Mouse (Mus musculus): ENCODE data around the gene Tcf7l1.

Tcf7l1 gene

DNA sequence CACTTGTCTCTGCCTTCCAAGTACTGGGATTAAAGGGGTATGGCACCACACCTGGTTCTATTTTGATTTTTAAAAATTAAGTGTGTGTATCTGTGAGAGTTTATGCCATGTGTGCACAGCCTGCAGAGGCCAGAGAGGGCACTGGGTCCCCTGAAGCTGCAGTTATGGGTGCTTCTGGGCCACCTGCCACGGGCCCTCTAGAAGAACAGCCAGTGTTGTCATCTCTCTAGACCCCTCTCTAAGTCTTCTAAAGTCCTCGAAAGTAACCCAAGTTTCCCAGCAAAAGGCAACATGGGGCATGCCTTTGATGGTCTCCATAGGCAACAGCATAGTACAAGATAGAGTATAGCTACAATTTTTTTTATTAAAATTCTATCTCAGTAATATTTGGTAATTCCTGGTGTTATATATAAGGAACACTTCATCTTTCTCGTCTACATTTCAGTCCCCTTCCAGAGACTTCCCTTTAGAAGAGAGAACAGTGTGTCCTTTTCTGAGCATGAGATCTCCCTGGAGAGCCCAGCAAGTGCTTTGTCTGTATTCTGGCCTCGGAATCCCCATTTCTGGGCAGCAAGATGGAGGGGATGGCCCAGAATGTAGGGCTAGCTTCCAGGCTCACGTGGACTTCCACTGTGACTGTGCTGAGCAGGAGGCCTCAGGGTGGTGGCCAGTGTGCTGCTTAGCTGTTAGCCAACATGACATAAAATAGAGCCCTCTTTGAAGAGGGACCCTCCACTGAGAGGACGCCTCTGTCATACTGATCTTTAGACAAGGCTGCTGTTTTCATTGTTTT is 195.8 kb downstream of the Tcf7l1 start:
- DNase-seq (ENCODE audit: low read depth, low spot score): no peak

DNA sequence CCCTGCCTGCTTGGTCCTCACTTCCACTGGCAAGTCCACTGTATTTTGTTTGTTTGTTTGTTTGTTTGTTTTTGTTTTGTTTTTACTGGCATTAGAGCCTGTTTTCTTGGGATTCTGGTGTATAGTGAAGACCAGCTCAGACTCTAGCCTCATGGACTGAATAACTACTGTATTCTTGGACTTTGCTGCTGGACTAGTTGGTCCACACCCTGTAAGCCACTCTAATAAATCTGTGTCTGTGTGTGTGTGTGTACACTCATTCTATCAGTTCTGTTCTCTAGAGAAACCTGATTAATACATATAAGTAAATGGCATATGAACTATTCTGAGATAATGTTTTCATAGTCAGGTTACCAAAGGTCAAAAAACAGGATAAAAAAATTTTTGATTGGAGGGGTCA is 198.9 kb downstream of the Tcf7l1 start:
- no peak for DNase-seq (ENCODE audit: low read depth, low spot score)

DNA sequence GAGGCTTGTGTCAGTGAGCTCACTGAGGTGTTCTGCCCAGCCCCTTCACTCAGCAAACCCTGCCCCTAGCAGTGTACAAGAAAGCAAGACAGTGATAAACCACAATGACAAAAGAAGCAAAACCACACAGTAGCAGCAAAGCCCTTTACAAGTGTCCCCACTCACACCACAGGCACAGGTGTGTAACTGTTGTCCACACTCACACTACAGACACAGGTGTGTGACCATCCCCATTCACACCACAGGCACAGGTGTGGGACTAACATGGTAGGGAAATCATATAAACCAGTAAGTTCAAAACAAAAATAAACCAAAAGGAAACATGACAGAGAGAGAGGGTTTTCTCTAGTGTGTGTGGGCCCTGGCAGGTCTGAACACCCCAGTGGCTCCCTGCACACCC is 200.7 kb downstream of the Tcf7l1 start:
- no peak for DNase-seq (ENCODE audit: low read depth, low spot score)

DNA sequence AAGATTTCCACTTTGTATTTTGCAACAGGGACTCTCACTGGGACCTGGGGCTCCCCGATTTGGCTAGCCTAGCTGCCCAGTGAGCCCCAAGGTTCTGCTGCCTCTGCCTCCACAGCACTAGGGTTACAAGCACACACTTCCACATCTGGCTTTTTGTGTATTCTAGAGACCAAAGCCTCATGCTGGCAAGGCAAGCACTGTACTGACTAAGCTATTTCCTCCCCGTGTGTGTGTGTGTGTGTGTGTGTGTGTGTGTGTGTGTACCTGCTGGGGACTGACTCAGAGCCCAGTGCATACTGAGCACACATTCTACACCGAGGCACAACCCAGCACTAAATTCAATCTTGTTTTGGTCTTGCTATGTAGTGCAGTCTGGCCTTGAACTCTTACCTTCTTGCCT is 202.4 kb downstream of the Tcf7l1 start:
- no peak for DNase-seq (ENCODE audit: low read depth, low spot score)

DNA sequence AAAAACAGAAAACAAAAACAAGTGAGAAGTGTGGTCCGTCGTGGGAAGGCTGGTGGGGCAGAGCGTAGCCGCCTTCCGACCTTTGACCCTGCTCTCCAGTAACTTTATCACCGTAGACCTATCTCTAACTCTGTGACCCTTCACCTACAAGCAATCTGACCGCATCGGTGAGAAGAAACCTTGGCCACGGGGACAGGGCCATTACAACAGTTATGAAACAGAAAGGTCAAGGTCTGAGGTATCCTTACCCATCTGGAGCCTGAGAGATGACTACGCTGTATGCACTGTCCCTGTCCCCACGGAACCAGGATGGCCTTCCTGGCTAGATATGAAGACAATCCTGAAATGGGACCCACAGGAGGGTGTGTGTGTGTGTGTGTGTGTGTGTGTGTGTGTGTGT is 204.9 kb downstream of the Tcf7l1 start:
- DNase-seq (ENCODE audit: low read depth, low spot score): no peak

DNA sequence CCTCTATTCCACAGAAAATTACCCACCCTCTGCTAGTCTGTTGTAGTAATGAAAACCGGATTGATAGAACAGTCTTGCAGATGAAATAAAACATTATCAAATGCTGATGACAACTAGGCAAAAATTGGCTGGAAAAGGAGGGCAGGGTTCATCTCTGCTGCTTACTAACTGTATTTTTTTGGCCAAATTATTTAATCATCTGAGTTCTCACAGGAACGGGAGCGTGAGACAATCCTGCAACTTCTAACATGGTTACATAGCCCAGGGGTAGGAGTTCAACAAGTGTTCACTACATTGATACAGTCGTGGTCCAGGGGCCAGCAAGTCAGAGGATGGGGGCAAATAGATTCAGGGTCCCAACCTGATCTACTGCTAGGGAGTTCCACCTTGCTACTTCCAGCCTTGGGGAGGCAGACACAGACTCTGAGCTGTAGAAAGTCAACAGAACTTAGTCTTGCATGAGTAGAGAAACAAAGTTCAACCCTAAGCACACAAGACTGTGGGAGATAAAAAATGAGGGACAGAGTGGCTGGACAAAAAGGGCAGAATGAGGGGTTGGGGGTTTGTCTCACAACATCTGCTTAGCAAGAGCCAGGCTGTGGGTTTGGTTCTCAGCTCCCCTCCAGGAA is 205.7 kb downstream of the Tcf7l1 start:
- no peak for DNase-seq (ENCODE audit: low read depth, low spot score)

DNA sequence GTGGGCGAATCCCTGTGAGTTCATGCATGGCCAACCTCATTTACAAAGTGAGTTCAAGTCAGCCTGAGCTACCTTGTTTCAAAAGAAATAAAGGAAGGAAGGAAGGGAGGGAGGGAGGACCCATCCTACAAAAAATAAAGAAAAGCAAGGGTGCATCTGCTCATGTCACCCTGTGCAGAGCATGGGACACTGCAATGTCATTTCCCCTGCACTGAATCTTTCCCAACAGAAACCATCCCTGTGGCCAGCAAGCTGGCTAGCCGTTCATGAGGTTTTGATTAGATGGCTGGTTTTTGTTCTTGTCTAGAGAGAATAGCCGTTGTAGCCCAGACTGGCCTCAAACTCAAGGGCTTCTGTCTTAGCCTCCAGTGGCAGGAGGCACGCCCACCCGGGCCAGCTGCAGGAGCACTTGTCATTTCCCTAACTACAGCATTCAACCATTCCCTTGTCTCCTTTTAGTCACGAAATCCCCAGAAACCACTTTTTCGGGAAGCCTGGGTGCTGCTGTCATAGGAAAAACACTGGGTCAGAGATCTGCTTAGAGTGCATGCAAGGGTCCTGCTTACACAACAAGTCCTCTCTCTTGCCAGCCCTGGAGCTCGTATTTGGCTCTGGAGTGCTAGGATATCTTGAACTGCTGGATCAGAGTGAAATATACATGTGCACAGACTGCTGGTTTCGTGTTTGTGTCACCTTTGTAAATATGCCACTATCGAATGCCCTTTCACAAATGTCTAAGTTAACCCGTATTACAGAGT is 207.2 kb downstream of the Tcf7l1 start:
- no peak for DNase-seq (ENCODE audit: low read depth, low spot score)

Data from brain, embryonic 18.5 days (tissue).